Mouse (Mus musculus) liver, postnatal 0 days (tissue): ENCODE results near the gene Cul5.

ENCODE experiments used
- CTCF ChIP-seq: sonication (generic); IDR thresholded peaks from 2 replicates; pipeline ENCODE4 v1.5.1; 2016; ENCODE audit warnings: antibody characterized with exemption, low read depth
- EP300 ChIP-seq: IDR thresholded peaks from 2 replicates; pipeline ENCODE4 v1.6.1; 2016; ENCODE audit warnings: antibody characterized with exemption, low read depth, mild to moderate bottlenecking

DNA sequence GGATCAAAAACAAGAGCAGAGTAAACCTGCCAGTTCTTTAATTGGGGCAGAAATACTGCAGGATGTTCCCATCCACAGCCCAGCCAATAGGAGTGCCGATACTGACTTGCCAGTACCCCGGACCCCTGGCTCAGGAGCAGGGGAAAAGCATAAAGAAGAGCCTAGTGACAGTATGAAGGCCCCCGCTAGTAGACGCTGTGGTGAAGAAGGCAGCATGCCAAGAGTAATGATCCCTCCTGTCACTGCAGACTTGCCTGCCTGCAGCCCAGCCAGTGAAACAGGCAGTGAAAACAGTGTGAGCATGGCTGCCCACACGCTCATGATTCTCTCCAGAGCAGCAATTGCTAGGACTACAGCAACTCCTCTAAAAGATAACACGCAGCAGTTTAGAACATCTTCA lies 99.2 kb downstream of the Cul5 start:
- TF ChIP-seq CTCF = no peak
- no peak for TF ChIP-seq EP300
